In the genomic region with DNA sequence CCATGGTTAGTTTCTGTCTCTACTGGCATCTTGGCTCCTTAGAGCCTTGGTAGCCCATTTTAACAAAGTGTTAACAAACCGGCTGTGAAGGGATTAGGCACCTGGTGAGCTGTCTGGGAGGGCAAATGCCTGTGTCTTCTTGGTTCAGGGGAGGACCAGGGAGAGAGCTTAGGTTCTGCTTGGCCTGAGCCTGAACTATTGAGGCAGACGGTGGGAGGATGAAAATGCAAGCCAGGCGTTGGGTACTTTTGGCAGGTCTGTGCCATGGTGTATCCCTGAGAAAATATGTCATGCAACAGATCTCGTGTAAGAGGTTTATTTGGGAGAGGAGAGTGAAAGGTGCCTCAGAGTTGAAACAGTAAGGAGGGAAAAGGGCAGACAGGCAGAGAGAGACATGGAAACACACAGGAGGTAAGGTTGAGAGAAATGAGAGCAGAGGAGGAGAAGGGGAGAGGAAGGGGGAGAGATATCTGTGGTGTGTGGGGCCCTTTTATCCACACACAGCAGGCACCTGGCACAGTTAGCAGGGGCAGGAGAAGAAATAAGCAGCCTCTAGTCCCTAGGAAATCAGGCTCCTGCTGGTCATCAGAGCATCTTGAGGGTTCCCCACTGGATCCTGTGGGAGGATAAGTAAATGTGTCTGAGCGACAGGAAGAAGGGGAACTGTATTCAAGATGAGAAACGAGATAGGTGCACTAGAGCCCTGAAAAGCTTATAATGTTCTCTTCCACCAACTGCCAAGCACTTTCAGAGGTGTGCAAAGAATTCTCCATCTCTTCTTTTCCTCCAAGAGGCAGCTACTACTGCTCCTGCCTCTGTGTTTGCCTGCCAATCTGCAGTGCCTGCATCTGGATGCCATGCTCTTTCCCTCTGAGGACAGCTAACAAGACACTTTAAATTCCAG, we compare ENCODE assay signal across 11 mouse cellular contexts. TPM values are rescaled to one million over a fixed set of nuclear protein-coding genes. Genes with fewer than 3 reads are reported as not detected.
DNase-seq lines count a peak whose midpoint lies in the region; ATAC-seq and TF ChIP-seq lines count a peak whose summit lies in the region.
"Had no signal": no experiment of that assay in that cellular context is flagged by ENCODE, and none has a peak within 500 bp of the region (broad histone marks: within the 10 kb centered on the region; RNA-seq: fewer than 3 reads in every experiment).

No protein-coding gene starts in this region.

- H3K4me2 ChIP-seq in midbrain, postnatal 0 days (ENCODE audit: low read depth, low read length, poor library complexity, severe bottlenecking): no peak overlapping the region
- H3K4me2 ChIP-seq in midbrain, embryonic 14.5 days (ENCODE audit: low read length): no peak overlapping the region
- no peak overlapping the region; the same call in 1 of the 2 replicates for H3K4me2 ChIP-seq in liver, embryonic 13.5 days

- 18% methylated on average over 6 of the region's 6 CpGs for WGBS in midbrain, postnatal 0 days
- 23% methylated on average over 6 of the region's 6 CpGs for WGBS in midbrain, embryonic 14.5 days
- WGBS in liver, embryonic 13.5 days (ENCODE audit: insufficient replicate concordance): 15% methylated on average over 6 of the region's 6 CpGs

- H3K4me3 ChIP-seq in midbrain, postnatal 0 days (ENCODE audit: low read depth, low read length): no peak overlapping the region
- no peak overlapping the region for H3K4me3 ChIP-seq in midbrain, embryonic 14.5 days (replicated peaks; ENCODE audit: low read depth, low read length)
- H3K4me3 ChIP-seq in liver, embryonic 13.5 days (replicated peaks): peak overlapping the region; percentile 25

- H3K4me1 ChIP-seq in midbrain, postnatal 0 days (ENCODE audit: insufficient read depth, low read length): no peaks in the 10 kb centered on the region
- no peaks in the 10 kb centered on the region for H3K4me1 ChIP-seq in midbrain, embryonic 14.5 days (ENCODE audit: control insufficient read depth, insufficient read depth, low read length)
- H3K4me1 ChIP-seq in liver, embryonic 13.5 days (replicated peaks): no peaks in the 10 kb centered on the region

- intact Hi-C loops in heart, postnatal 36 days (cut with DNase I): no loop called here

- TF ChIP-seq CTCF in midbrain, postnatal 0 days (IDR thresholded peaks at IDR 0.05): no peak

- no peaks in the 10 kb centered on the region for H3K9me3 ChIP-seq in midbrain, postnatal 0 days (ENCODE audit: low read length)
- no peaks in the 10 kb centered on the region for H3K9me3 ChIP-seq in midbrain, embryonic 14.5 days (ENCODE audit: control insufficient read depth, low read length)
- no peaks in the 10 kb centered on the region for H3K9me3 ChIP-seq in liver, embryonic 13.5 days (replicated peaks)

- peak; percentile 74 for DNase-seq in heart, adult 11 months
- no peak for DNase-seq in heart, postnatal 36 days
- DNase-seq in midbrain, postnatal 0 days (ENCODE audit: low spot score): no peak
- DNase-seq in midbrain, embryonic 14.5 days: no peak
- no peak for DNase-seq in liver, embryonic 13.5 days
- DNase-seq in thymus, postnatal 14 days: peak; percentile 61
- DNase-seq in right cerebral cortex, postnatal 14 days: no peak
- DNase-seq in embryo, embryonic 10.5 days (ENCODE audit: low spot score): no peak

- no peaks in the 10 kb centered on the region for H3K27me3 ChIP-seq in midbrain, postnatal 0 days (ENCODE audit: insufficient read depth, low read length)
- no peaks in the 10 kb centered on the region for H3K27me3 ChIP-seq in midbrain, embryonic 14.5 days (ENCODE audit: control insufficient read depth, insufficient read depth, low read length)
- no peaks in the 10 kb centered on the region for H3K27me3 ChIP-seq in liver, embryonic 13.5 days

- no peak for ATAC-seq in midbrain, postnatal 0 days (ENCODE audit: low FRiP score)
- no peak for ATAC-seq in midbrain, embryonic 14.5 days (ENCODE audit: low FRiP score, low TSS enrichment)
- ATAC-seq in liver, embryonic 13.5 days (ENCODE audit: low read depth): no peak
- ATAC-seq: forebrain, embryonic 14.5 days; midbrain, embryonic 16.5 days had no signal

- no peaks in the 10 kb centered on the region for H3K36me3 ChIP-seq in midbrain, postnatal 0 days (ENCODE audit: insufficient read depth, low read length)
- H3K36me3 ChIP-seq in midbrain, embryonic 14.5 days (ENCODE audit: control insufficient read depth, insufficient read depth, low read length): no peaks in the 10 kb centered on the region
- H3K36me3 ChIP-seq in liver, embryonic 13.5 days: no peaks in the 10 kb centered on the region

- 0 out of 2 replicates have a peak overlapping the region, but pooled peaks have one; percentile 19 for H3K9ac ChIP-seq in midbrain, postnatal 0 days (replicated peaks; ENCODE audit: low read length, poor library complexity, severe bottlenecking)
- H3K9ac ChIP-seq in midbrain, embryonic 14.5 days (replicated peaks; ENCODE audit: low read length): no peak overlapping the region
- H3K9ac ChIP-seq in liver, embryonic 13.5 days: peak overlapping the region; percentile 2; the same call in 1 of the 2 replicates

- H3K27ac ChIP-seq in midbrain, postnatal 0 days (ENCODE audit: low read depth, low read length): no peak overlapping the region
- H3K27ac ChIP-seq in midbrain, embryonic 14.5 days (replicated peaks; ENCODE audit: low read depth, low read length): no peak overlapping the region
- no peak overlapping the region; the same call in 1 of the 2 replicates for H3K27ac ChIP-seq in liver, embryonic 13.5 days

RNA-seq across cellular contexts. Expression of a gene that starts 0.8 kb away (rescaled TPM):
- total RNA-seq in heart, postnatal 36 days (2021): 1 to 10 TPM; 3.9 to 6.2 TPM
- 1.7 and 1.9 TPM in 2 replicates for total RNA-seq in midbrain, postnatal 0 days (2014; rRNA removed)
- polyA plus RNA-seq in midbrain, postnatal 0 days (2015; fragmentation: Nextera tagmentation; extraction: Ambion mirVana): 1.4 and 1.8 TPM in 2 replicates
- 0.22 and 3.1 TPM in 2 replicates for polyA plus RNA-seq in midbrain, embryonic 14.5 days (2014; fragmentation: Nextera tagmentation; extraction: Ambion mirVana)
- polyA plus RNA-seq in liver, embryonic 13.5 days (2015; fragmentation: Nextera tagmentation; extraction: Ambion mirVana): 4.9 and 5.0 TPM in 2 replicates

RNA-seq across cellular contexts. Expression of a gene that starts 45.1 kb away (rescaled TPM):
- total RNA-seq in heart, postnatal 36 days (2021): 1 to 10 TPM in 1 of 2 experiments, under 1 TPM in 1; 0.56 to 1.5 TPM
- 0.16 and 0.52 TPM in 2 replicates for total RNA-seq in midbrain, postnatal 0 days (2014; rRNA removed)
- polyA plus RNA-seq in midbrain, postnatal 0 days (2015; fragmentation: Nextera tagmentation; extraction: Ambion mirVana): 0.12 and 0.15 TPM in 2 replicates
- polyA plus RNA-seq in midbrain, embryonic 14.5 days (2014; fragmentation: Nextera tagmentation; extraction: Ambion mirVana): 0.07 and 0.54 TPM in 2 replicates
- polyA plus RNA-seq in liver, embryonic 13.5 days (2015; fragmentation: Nextera tagmentation; extraction: Ambion mirVana): 0.37 and 0.66 TPM in 2 replicates

RNA-seq across cellular contexts. Expression of a gene that starts 51.0 kb away (rescaled TPM):
- total RNA-seq in heart, postnatal 36 days (2021): under 1 TPM; 0.17 to 0.41 TPM
- not detected in 2 replicates for total RNA-seq in midbrain, postnatal 0 days (2014; rRNA removed)
- 0.11 TPM in 1 of 2 replicates, not detected in the other for polyA plus RNA-seq in midbrain, postnatal 0 days (2015; fragmentation: Nextera tagmentation; extraction: Ambion mirVana)
- 0.51 TPM in 1 of 2 replicates, not detected in the other for polyA plus RNA-seq in midbrain, embryonic 14.5 days (2014; fragmentation: Nextera tagmentation; extraction: Ambion mirVana)
- 0.10 and 0.28 TPM in 2 replicates for polyA plus RNA-seq in liver, embryonic 13.5 days (2015; fragmentation: Nextera tagmentation; extraction: Ambion mirVana)
- polyA plus RNA-seq: forebrain, embryonic 14.5 days; limb, embryonic 11.5 days; midbrain, embryonic 16.5 days had no signal

Comparison
In these comparisons a context has a peak if more than half of its experiments do, and no peak if none do; other contexts are left out.
1. DNase-seq: peak in heart, adult 11 months (single experiment) and thymus, postnatal 14 days (single experiment); none in heart, postnatal 36 days (0 of 2), midbrain, postnatal 0 days (single experiment), midbrain, embryonic 14.5 days (single experiment), liver, embryonic 13.5 days (single experiment), right cerebral cortex, postnatal 14 days (single experiment) and embryo, embryonic 10.5 days (single experiment).